ENCODE assay signal across 8 mouse cellular contexts in the genomic region with DNA sequence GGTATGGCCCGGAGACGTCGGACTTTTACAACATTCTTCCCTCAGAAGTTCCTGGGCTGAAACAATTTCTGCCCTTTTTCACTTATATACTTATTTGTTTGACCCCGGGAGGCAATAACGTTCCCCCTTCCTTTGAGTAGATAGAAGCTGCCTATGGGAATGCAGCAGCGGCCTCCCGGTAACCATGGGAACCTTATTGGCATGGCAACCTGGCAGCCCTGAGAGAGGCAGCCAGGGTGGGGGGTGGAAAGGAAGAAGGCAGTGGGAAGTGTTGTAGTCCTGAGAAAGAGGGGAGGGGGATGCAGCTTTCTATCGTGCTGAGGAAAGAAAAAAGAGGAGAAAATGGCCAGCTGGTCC. TPM values are rescaled to one million over a fixed set of nuclear protein-coding genes. Genes with fewer than 3 reads are reported as not detected.
DNase-seq lines count a peak whose midpoint lies in the region; ATAC-seq lines count a peak whose summit lies in the region.

Fez1 (plus strand) TSS at position 221 of the 357 bp plus-strand sequence.

- no peak within 1 kb of the TSS for H3K27ac ChIP-seq in heart, embryonic 10.5 days
- peak within 1 kb of the TSS; percentile 68 for H3K27ac ChIP-seq in embryonic facial prominence, embryonic 14.5 days (replicated peaks; ENCODE audit: low read depth, low read length)
- H3K27ac ChIP-seq in intestine, embryonic 16.5 days (ENCODE audit: low read length), result no peak within 1 kb of the TSS
- peak within 1 kb of the TSS; percentile 94 for H3K27ac ChIP-seq in midbrain, embryonic 11.5 days (ENCODE audit: low read depth, low read length)

- H3K4me2 ChIP-seq in embryonic facial prominence, embryonic 14.5 days (ENCODE audit: low read depth, low read length), result peak within 1 kb of the TSS; percentile 49
- H3K4me2 ChIP-seq in intestine, embryonic 16.5 days (ENCODE audit: low read depth, low read length), result 0 out of 2 replicates have a peak within 1 kb of the TSS, but pooled peaks have one; percentile 19
- peak within 1 kb of the TSS; percentile 45 for H3K4me2 ChIP-seq in midbrain, embryonic 11.5 days

- DNase-seq in heart, embryonic 10.5 days (ENCODE audit: low spot score), result peak; percentile 77
- no peak for DNase-seq in heart, postnatal 36 days
- DNase-seq in adrenal gland, postnatal 10 days, result peak; percentile 38
- peak; percentile 87 for DNase-seq in embryonic facial prominence, embryonic 14.5 days (ENCODE audit: low spot score)
- DNase-seq in midbrain, embryonic 11.5 days (ENCODE audit: low spot score, missing footprints), result peak; percentile 99
- DNase-seq in testis, postnatal 10 days (ENCODE audit: low spot score), result peak; percentile 57
- DNase-seq in thymus, postnatal 0 days (ENCODE audit: low spot score), result no peak

- no peaks in the 10 kb centered on the region for H3K36me3 ChIP-seq in heart, embryonic 10.5 days
- no peaks in the 10 kb centered on the region for H3K36me3 ChIP-seq in embryonic facial prominence, embryonic 14.5 days (ENCODE audit: control insufficient read depth, insufficient read depth, low read length)
- no peaks in the 10 kb centered on the region for H3K36me3 ChIP-seq in intestine, embryonic 16.5 days (ENCODE audit: control insufficient read depth, insufficient read depth, low read length)
- no peaks in the 10 kb centered on the region for H3K36me3 ChIP-seq in midbrain, embryonic 11.5 days (ENCODE audit: control insufficient read depth, insufficient read depth, low read length)

- H3K9me3 ChIP-seq in heart, embryonic 10.5 days, result no peaks in the 10 kb centered on the region
- no peaks in the 10 kb centered on the region for H3K9me3 ChIP-seq in embryonic facial prominence, embryonic 14.5 days (ENCODE audit: control insufficient read depth, low read length)
- no peaks in the 10 kb centered on the region for H3K9me3 ChIP-seq in intestine, embryonic 16.5 days (ENCODE audit: control insufficient read depth, low read length)
- no peaks in the 10 kb centered on the region for H3K9me3 ChIP-seq in midbrain, embryonic 11.5 days (ENCODE audit: control insufficient read depth, low read length)

- no peaks in the 10 kb centered on the region for H3K27me3 ChIP-seq in heart, embryonic 10.5 days (ENCODE audit: insufficient read depth, poor library complexity, severe bottlenecking)
- no peaks in the 10 kb centered on the region for H3K27me3 ChIP-seq in embryonic facial prominence, embryonic 14.5 days (replicated peaks; ENCODE audit: control insufficient read depth, insufficient read depth, low read length)
- H3K27me3 ChIP-seq in intestine, embryonic 16.5 days (replicated peaks; ENCODE audit: control insufficient read depth, insufficient read depth, low read length), result no peaks in the 10 kb centered on the region
- no peaks in the 10 kb centered on the region for H3K27me3 ChIP-seq in midbrain, embryonic 11.5 days (ENCODE audit: control insufficient read depth, insufficient read depth, low read length)

- ATAC-seq in embryonic facial prominence, embryonic 14.5 days (ENCODE audit: low read depth), result peak; percentile 95
- no peak for ATAC-seq in intestine, embryonic 16.5 days
- peak; percentile 98 for ATAC-seq in midbrain, embryonic 11.5 days (ENCODE audit: low FRiP score)

- WGBS in heart, embryonic 10.5 days, result 7% methylated on average over 8 of the region's 8 CpGs
- 3% methylated on average over 8 of the region's 8 CpGs for WGBS in embryonic facial prominence, embryonic 14.5 days
- WGBS in intestine, embryonic 16.5 days, result 2% methylated on average over 8 of the region's 8 CpGs
- WGBS in midbrain, embryonic 11.5 days, result 3% methylated on average over 8 of the region's 8 CpGs

- H3K4me1 ChIP-seq in heart, embryonic 10.5 days, result peaks cover 6% of the 10 kb centered on the region; the same call in 1 of the 2 replicates
- H3K4me1 ChIP-seq in embryonic facial prominence, embryonic 14.5 days (ENCODE audit: control insufficient read depth, insufficient read depth, low read length), result peaks cover 6% of the 10 kb centered on the region
- H3K4me1 ChIP-seq in intestine, embryonic 16.5 days (ENCODE audit: control insufficient read depth, insufficient read depth, low read length), result peaks cover 5% of the 10 kb centered on the region; the same call in 1 of the 2 replicates
- 0 out of 2 replicates have a peak, but pooled peaks cover 10% of the 10 kb centered on the region for H3K4me1 ChIP-seq in midbrain, embryonic 11.5 days (ENCODE audit: control insufficient read depth, insufficient read depth, low read length)

- peak within 1 kb of the TSS; percentile 43 for H3K9ac ChIP-seq in embryonic facial prominence, embryonic 14.5 days (ENCODE audit: low read depth, low read length)
- no peak within 1 kb of the TSS for H3K9ac ChIP-seq in intestine, embryonic 16.5 days (ENCODE audit: low read depth, low read length)
- peak within 1 kb of the TSS; percentile 55 for H3K9ac ChIP-seq in midbrain, embryonic 11.5 days (ENCODE audit: low read length)

- intact Hi-C loops in heart, postnatal 36 days (cut with DNase I), result no loop called here

- H3K4me3 ChIP-seq in heart, embryonic 10.5 days, result no peak within 1 kb of the TSS
- peak within 1 kb of the TSS; percentile 20; the same call in 1 of the 2 replicates for H3K4me3 ChIP-seq in embryonic facial prominence, embryonic 14.5 days (ENCODE audit: low read depth, low read length)
- H3K4me3 ChIP-seq in intestine, embryonic 16.5 days (ENCODE audit: low read length), result no peak within 1 kb of the TSS
- H3K4me3 ChIP-seq in midbrain, embryonic 11.5 days (ENCODE audit: low read depth, low read length), result peak within 1 kb of the TSS; percentile 22

RNA-seq across cellular contexts. Expression of gene Fez1, which starts in this region (rescaled TPM):
- polyA plus RNA-seq in heart, embryonic 10.5 days (2016; fragmentation: Nextera tagmentation; extraction: Ambion mirVana), result 1.9 and 3.8 TPM in 2 replicates
- 1 to 10 TPM; 1.0 to 1.7 TPM for total RNA-seq in heart, postnatal 36 days (2021)
- 1 to 10 TPM; 7.6 to 9.3 TPM for total RNA-seq in adrenal gland, postnatal 10 days (2021)
- 47.7 and 54.8 TPM in 2 replicates for polyA plus RNA-seq in embryonic facial prominence, embryonic 14.5 days (2014; fragmentation: Nextera tagmentation; extraction: Ambion mirVana)
- polyA plus RNA-seq in intestine, embryonic 16.5 days (2015; fragmentation: Nextera tagmentation; extraction: Ambion mirVana), result 13.1 and 14.4 TPM in 2 replicates
- 385 and 411 TPM in 2 replicates for polyA plus RNA-seq in midbrain, embryonic 11.5 days (2014; fragmentation: Nextera tagmentation; extraction: Ambion mirVana)
- polyA plus RNA-seq in thymus, postnatal 0 days (2015; fragmentation: Nextera tagmentation; extraction: Ambion mirVana), result 1.1 and 1.5 TPM in 2 replicates

Comparison
In these comparisons a context has a peak if more than half of its experiments do, and no peak if none do; other contexts are left out.
1. DNase-seq: peak in heart, embryonic 10.5 days (single experiment), adrenal gland, postnatal 10 days (single experiment), embryonic facial prominence, embryonic 14.5 days (single experiment), midbrain, embryonic 11.5 days (single experiment) and testis, postnatal 10 days (single experiment); none in heart, postnatal 36 days (0 of 2) and thymus, postnatal 0 days (single experiment).
2. H3K27ac ChIP-seq: peak in embryonic facial prominence, embryonic 14.5 days (single experiment) and midbrain, embryonic 11.5 days (single experiment); none in heart, embryonic 10.5 days (single experiment) and intestine, embryonic 16.5 days (single experiment).
3. H3K4me3 ChIP-seq: peak in embryonic facial prominence, embryonic 14.5 days (single experiment) and midbrain, embryonic 11.5 days (single experiment); none in heart, embryonic 10.5 days (single experiment) and intestine, embryonic 16.5 days (single experiment).
4. Peak in every context shown above with its lines, with median percentiles within 50 percentile points of each other: H3K4me2 ChIP-seq.